Mouse (Mus musculus) erythroblast, embryonic 14.5 days (primary cell): ENCODE data around the gene Eif4ebp2.

Experiments used
- GATA1 ChIP-seq: IDR thresholded peaks from 2 replicates; pipeline ENCODE4 v1.6.1; 2012; ENCODE audit warnings: low read length, inconsistent platforms, mixed read lengths
- TAL1 ChIP-seq: IDR thresholded peaks from 3 replicates; pipeline ENCODE4 v1.6.1; 2012; ENCODE audit warnings: low read length, inconsistent platforms, mixed read lengths

DNA sequence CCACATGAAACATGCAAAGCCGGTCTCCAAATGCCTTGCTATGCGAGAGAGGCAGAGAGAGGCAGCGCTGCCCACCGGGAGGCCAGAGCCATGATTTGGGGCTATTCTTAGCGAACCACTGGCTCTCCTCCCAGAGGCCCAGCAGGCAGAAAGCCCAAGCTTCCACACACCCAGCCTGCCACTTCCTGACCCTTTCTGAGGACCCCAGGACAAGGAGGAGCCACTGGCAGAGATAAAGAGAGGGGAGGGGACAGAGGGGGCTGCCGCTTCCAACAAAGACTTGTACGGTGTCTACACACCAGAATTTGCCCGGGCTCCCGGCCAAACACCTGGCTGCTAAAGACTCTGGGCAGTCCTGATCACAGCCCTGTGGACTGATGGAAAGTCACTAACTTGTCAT, 72.3 kb downstream of the Eif4ebp2 start:
- TF ChIP-seq GATA1 (no peak), TAL1 (no peak)
